Mouse (Mus musculus): ENCODE data around the gene Grm5.

GRCm38 (mm10) chr7:87937415-87937814 is 353.4 kb downstream of the Grm5 start:
- TF ChIP-seq POLR2A (IDR thresholded peaks at IDR 0.05; ENCODE audit: borderline replicate concordance, extremely low read depth, insufficient read depth, insufficient read length, poor library complexity, severe bottlenecking) (no peak), CTCF (IDR thresholded peaks at IDR 0.05; ENCODE audit: borderline replicate concordance, extremely low read depth, insufficient read depth, insufficient read length) (no peak)
